Comparison of ENCODE assay signal across 8 mouse cellular contexts in the genomic region with DNA sequence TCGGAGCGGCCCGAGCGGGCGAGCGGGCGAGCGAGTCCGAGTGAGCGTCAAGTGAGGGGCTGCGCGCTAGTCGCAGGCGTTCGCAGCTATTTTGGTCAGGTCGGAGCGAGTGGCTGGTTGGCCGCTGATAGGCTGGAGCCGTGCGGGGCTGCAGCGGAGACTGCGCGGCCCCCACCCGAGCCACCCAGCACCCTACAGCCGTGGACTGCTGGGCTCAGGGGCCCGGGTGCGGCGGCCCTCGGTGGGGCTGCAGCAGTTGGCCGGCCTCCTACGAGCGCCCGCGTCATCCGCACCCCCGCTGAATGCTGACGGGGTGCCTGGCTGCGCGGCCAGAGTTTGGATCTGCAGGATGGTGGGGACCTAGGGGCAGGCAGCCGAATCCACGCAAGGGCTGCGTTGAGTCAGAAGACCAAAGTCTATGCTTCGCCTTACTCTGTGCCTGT. TPM values are rescaled to one million over a fixed set of nuclear protein-coding genes. Genes with fewer than 3 reads are reported as not detected.
DNase-seq lines count a peak whose midpoint lies in the region; ATAC-seq and TF ChIP-seq lines count a peak whose summit lies in the region.

No protein-coding gene starts in this region.

- WGBS in lung, embryonic 14.5 days = under 1% methylated on average over 43 of the region's 43 CpGs
- WGBS in liver, embryonic 16.5 days (ENCODE audit: insufficient replicate concordance) = 6% methylated on average over 31 of the region's 43 CpGs

- peak overlapping the region; percentile 62; the same call in 1 of the 2 replicates for H3K9ac ChIP-seq in lung, embryonic 14.5 days
- no peak overlapping the region for H3K9ac ChIP-seq in liver, embryonic 16.5 days (ENCODE audit: low read depth, low read length)

- peak overlapping the region; percentile 57 for H3K4me3 ChIP-seq in lung, embryonic 14.5 days (ENCODE audit: low read depth, low read length)
- H3K4me3 ChIP-seq in liver, embryonic 16.5 days (ENCODE audit: low read depth, low read length) = peak overlapping the region; percentile 57

- H3K9me3 ChIP-seq in lung, embryonic 14.5 days (ENCODE audit: low read depth, low read length) = no peaks in the 10 kb centered on the region
- H3K9me3 ChIP-seq in liver, embryonic 16.5 days (replicated peaks; ENCODE audit: control insufficient read depth, low read length) = no peaks in the 10 kb centered on the region

- H3K36me3 ChIP-seq in lung, embryonic 14.5 days (ENCODE audit: insufficient read depth) = no peaks in the 10 kb centered on the region
- no peaks in the 10 kb centered on the region for H3K36me3 ChIP-seq in liver, embryonic 16.5 days (ENCODE audit: control insufficient read depth, insufficient read depth)

- ATAC-seq in lung, embryonic 14.5 days (ENCODE audit: insufficient read depth) = peak; percentile 79
- peak; percentile 31 for ATAC-seq in granulocyte monocyte progenitor cell, adult 5-6 weeks (replicated peaks; ENCODE audit: poor library complexity, severe bottlenecking)
- peak; percentile 28; the same call in 1 of the 2 replicates for ATAC-seq in liver, embryonic 16.5 days (ENCODE audit: low read depth)
- ATAC-seq in inflammation-experienced regulatory T-cells, adult 6 months = no peak

- H3K27me3 ChIP-seq in lung, embryonic 14.5 days (ENCODE audit: insufficient read depth, low read length) = peaks cover 25% of the 10 kb centered on the region
- peaks cover 34% of the 10 kb centered on the region for H3K27me3 ChIP-seq in liver, embryonic 16.5 days (ENCODE audit: control insufficient read depth, insufficient read depth, low read depth, low read length)

- H3K27ac ChIP-seq in lung, embryonic 14.5 days (ENCODE audit: low read depth) = no peak overlapping the region
- H3K27ac ChIP-seq in liver, embryonic 16.5 days (ENCODE audit: low read length) = no peak overlapping the region

- H3K4me2 ChIP-seq in lung, embryonic 14.5 days = peak overlapping the region; percentile 100
- peak overlapping the region; percentile 82 for H3K4me2 ChIP-seq in liver, embryonic 16.5 days (ENCODE audit: low read depth, low read length)

- TF ChIP-seq CTCF in lung, embryonic 14.5 days (IDR thresholded peaks at IDR 0.05; ENCODE audit: low read depth) = no peak

- DNase-seq in lung, embryonic 14.5 days = peak; percentile 62
- no peak for DNase-seq in lung, adult 18-20 months
- peak; percentile 81 to 82 for DNase-seq in cerebellum, postnatal 10 days
- peak; percentile 55 to 70 for DNase-seq in kidney, postnatal 4 days
- peak; percentile 68 for DNase-seq in right cerebral cortex, postnatal 14 days

- no peaks in the 10 kb centered on the region for H3K4me1 ChIP-seq in lung, embryonic 14.5 days (ENCODE audit: insufficient read depth)
- peaks cover 8% of the 10 kb centered on the region for H3K4me1 ChIP-seq in liver, embryonic 16.5 days (ENCODE audit: control insufficient read depth, low read depth, low read length)

RNA-seq across cellular contexts. Expression of gene Lrrc4, which starts 1.9 kb away (rescaled TPM):
- polyA plus RNA-seq in lung, embryonic 14.5 days (2014; fragmentation: Nextera tagmentation; extraction: Ambion mirVana) = 0.47 and 0.63 TPM in 2 replicates
- not detected in 2 replicates for total RNA-seq in granulocyte monocyte progenitor cell, adult 5-6 weeks (2014; fragmentation: Nextera tagmentation)
- total RNA-seq in granulocyte monocyte progenitor cell, adult 5-6 weeks (2017) = 0.22 TPM in 1 of 2 replicates, not detected in the other
- 0.08 and 0.11 TPM in 2 replicates for polyA plus RNA-seq in liver, embryonic 16.5 days (2015; fragmentation: Nextera tagmentation; extraction: Ambion mirVana)
- polyA plus RNA-seq in inflammation-experienced regulatory T-cells, adult 6 months (2017; shearing (Covaris generic)) = under 1 TPM in 2 of 3 experiments, not detected in 1; 0.20 to 0.31 TPM

Comparison
In these comparisons a context has a peak if more than half of its experiments do, and no peak if none do; other contexts are left out.
1. DNase-seq: peak in lung, embryonic 14.5 days (single experiment), cerebellum, postnatal 10 days (2 of 2), kidney, postnatal 4 days (2 of 2) and right cerebral cortex, postnatal 14 days (single experiment); none in lung, adult 18-20 months (0 of 2).